1 mouse cellular context compared by ENCODE assay signal in the genomic region with DNA sequence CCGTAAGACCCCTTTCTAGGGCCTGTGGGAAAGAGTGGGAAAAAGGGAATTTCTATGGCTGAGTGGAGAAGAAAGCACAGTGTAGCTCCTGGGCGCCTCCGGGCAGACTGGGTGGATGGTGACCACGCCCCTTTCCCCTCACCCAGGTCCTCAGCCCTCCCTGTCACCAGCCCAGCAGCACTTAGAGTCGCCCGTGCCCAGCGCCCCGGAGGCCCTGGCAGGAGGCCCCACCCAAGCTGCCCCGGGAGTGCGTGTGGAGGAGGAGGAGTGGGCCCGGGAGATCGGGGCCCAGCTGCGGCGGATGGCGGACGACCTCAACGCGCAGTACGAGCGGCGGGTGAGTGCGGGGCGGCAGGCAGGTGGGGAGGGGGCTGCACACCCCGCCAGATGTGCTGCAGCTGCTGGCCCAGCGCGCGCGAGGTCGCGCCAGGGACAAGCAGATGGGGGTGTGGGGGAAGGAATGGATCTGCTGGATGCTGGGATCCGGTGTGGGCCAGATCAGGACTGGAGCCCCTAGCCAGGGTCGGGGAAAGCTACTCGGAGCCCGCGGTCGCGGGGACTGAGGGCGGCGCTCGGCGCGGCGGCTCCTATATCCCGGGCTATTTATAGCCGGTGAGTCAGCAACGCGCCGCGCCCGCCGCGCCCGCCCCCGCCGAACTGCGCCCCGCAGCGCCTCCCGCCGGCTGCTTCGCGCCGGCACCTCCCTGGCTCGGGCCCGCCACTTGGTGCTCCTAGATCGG.
TF ChIP-seq lines count a peak whose summit lies in the region.

No protein-coding gene starts in this region.

TF ChIP-seq in C2C12, 6 proteins besides CTCF, POLR2A, EP300 and RAD21:
- TF ChIP-seq MAX (IDR thresholded peaks at IDR 0.05) (no peak), USF1 (IDR thresholded peaks at IDR 0.05; ENCODE audit: low read depth) (no peak), CEBPB (IDR thresholded peaks at IDR 0.05; ENCODE audit: low read depth) (no peak), MYOG (IDR thresholded peaks at IDR 0.05; ENCODE audit: control insufficient read depth, extremely low read depth, insufficient read length) (no peak), FOSL1 (IDR thresholded peaks at IDR 0.05; ENCODE audit: insufficient read depth, low read length, poor library complexity, severe bottlenecking) (no peak), MYOD1 (IDR thresholded peaks at IDR 0.05; ENCODE audit: control insufficient read depth, insufficient read length, low read depth) (no peak)
TF ChIP-seq in C2C12: peak in this region for 0.
